Mouse (Mus musculus): ENCODE results near the gene Fam133b. TPM values are rescaled to one million over a fixed set of nuclear protein-coding genes. Genes with fewer than 3 reads are reported as not detected.
"Not testable (repeated sequence)": the region's sequence is repeated elsewhere in the genome, so short reads cannot be mapped to it uniquely, and the experiment has no call there.

The Fam133b gene
- polyA plus RNA-seq, 1 experiment, result 25.4 TPM

DNA sequence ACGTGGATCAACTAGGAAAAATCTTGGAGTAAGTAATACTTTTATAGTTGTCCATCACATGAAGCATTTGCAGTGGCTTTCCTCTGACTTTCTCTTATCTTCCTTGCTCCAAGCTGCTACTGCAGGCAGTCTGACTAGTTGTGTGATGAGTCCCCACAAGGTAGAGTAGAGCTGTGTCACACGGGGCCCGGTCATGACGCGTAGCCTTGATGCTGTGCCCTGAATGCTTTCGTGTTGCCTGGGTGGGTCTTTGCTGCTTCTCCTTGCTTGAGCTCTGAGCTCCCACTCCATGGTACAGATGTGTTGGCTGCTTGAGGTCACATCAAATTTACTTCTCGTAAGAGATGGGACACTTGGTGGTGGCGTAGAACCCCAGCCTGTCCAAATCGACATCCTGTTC is 28.2 kb upstream of the Fam133b start:
- H3K4me1 ChIP-seq (ENCODE audit: control insufficient read depth, insufficient read depth, low read length), result peaks cover 1% of the 10 kb centered on the region; the same call in 1 of the 2 replicates
- no peak overlapping the region for H3K27ac ChIP-seq (ENCODE audit: insufficient read depth, low read length)
- TF ChIP-seq POLR2A (IDR thresholded peaks at IDR 0.05; ENCODE audit: extremely low read depth, insufficient read depth, low read length) (no peak), CTCF (IDR thresholded peaks at IDR 0.05; ENCODE audit: extremely low read depth, insufficient read depth, low read length) (no peak)
- no peak overlapping the region for H3K4me3 ChIP-seq (ENCODE audit: insufficient read depth, low read length)

DNA sequence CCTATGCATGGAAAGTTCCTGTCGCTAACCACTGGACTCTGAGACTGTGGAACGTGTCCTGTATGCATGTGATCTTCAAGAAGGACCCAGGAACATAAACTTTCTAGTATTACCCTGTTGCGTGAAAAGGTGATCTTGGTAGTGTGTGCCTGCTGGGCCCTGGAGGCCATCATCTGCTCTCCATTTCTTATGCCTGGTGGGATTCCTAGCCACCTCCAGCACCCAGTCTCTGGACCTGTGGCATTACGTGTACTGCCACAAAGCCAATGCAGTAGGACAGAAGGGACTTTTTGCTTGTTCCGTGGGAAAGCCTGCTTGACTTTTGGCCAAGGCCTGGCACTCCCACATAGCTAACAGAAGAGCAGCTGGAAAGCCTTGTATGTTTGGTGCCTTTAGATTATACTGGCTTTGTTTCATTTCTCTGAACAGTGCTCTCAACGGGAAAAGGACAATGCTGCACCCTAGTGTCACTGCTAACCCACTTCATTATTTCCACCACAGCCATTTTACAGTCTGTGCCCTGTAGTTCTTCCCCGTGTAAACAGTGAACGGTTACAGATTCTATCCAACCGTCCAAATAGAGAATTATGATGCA is 27.1 kb upstream of the Fam133b start:
- Histone ChIP-seq H3K4me1 (ENCODE audit: control insufficient read depth, insufficient read depth, low read length) (no peaks in the 10 kb centered on the region; the same call in 1 of the 2 replicates), H3K27ac (ENCODE audit: insufficient read depth, low read length) (no peak overlapping the region), H3K4me3 (ENCODE audit: insufficient read depth, low read length) (no peak overlapping the region)
- peak; percentile 67 for TF ChIP-seq CTCF (IDR thresholded peaks at IDR 0.05; ENCODE audit: extremely low read depth, insufficient read depth, low read length)
- no peak for TF ChIP-seq POLR2A (IDR thresholded peaks at IDR 0.05; ENCODE audit: extremely low read depth, insufficient read depth, low read length)

DNA sequence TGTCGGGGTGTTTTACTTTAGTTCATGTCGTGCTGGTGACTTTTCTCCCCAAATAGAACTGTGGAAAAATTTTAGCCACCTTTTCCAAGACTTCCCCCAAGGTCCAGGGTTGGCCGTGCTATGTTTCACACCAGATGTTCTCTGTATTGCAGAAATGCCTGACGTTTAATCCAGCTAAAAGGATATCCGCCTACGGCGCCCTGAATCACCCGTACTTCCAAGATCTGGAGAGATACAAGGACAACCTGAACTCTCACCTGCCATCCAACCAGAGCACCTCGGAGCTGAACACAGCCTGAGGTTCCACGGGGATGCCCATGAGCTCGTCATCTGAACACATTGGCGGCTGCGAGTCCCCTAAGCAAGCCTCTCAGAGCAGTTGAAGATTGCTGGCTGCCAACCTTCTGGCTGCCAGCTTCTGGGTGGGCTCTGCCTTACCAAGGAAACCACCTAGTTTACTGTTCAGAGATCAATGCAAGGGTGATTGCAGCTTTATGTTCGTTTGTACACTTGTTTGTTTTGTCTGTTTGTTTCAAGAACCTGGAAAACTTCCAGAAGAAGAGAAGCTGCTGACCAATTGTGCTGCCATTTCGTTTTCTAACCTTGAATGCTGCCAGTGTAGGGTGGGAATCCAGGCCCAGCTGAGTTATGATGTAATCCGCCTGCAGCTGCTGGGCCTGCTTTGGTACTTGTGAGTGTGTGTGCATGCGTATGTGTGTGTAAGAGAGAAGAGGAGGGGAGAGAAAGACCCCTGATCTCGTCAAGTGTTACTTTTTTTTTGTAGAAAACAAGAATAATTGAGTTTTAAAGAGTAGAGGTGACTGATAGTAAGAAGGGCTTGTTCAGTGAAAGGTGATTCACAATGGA is 22.9 kb upstream of the Fam133b start:
- H3K27ac ChIP-seq (ENCODE audit: insufficient read depth, low read length), result no peak overlapping the region
- H3K4me3 ChIP-seq (ENCODE audit: insufficient read depth, low read length), result no peak overlapping the region
- H3K4me1 ChIP-seq (ENCODE audit: control insufficient read depth, insufficient read depth, low read length), result peaks cover 2% of the 10 kb centered on the region
- TF ChIP-seq CTCF (IDR thresholded peaks at IDR 0.05; ENCODE audit: extremely low read depth, insufficient read depth, low read length) (no peak), POLR2A (IDR thresholded peaks at IDR 0.05; ENCODE audit: extremely low read depth, insufficient read depth, low read length) (no peak)

DNA sequence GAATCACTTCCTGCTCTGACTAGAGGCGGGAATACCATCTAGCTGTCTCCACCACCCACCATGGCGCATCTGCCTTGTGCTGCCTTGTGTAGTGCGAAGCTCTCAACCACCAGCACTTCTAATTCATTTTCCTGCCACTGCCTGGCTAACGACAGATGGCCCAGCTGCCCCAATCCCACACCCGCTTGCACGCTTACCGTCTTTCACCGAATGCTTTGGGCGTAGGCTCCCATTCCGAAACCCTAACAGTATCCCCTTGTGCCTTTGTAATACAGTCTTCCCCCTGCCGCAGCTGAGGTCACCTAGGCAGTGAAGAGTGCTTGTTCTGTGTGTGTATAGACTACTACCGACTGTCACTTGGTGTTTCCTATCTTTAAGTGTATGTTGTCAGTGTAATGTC is 21.9 kb upstream of the Fam133b start:
- no peak for TF ChIP-seq POLR2A (IDR thresholded peaks at IDR 0.05; ENCODE audit: extremely low read depth, insufficient read depth, low read length)
- no peak for TF ChIP-seq CTCF (IDR thresholded peaks at IDR 0.05; ENCODE audit: extremely low read depth, insufficient read depth, low read length)
- no peak overlapping the region for H3K4me3 ChIP-seq (ENCODE audit: insufficient read depth, low read length)

DNA sequence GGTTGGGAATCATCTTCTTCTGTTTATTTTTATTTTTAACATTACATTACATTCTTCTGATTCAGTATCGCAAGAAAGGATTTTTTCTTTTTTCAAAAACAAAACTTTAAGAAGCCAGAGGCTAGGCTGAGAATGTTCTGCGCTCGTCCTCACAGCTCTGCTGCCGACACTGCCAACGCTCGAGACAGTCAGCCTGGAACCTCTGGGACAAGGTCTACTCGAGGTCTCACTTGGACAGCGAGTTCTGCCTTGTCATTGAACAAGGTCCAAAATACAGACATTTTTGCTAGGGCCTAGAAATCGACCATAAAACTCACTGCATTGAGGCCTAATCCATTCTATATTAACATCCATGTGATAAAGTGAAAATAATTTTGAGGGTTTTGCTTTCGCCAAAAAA is 20.8 kb upstream of the Fam133b start:
- peaks cover 2% of the 10 kb centered on the region for H3K4me1 ChIP-seq (ENCODE audit: control insufficient read depth, insufficient read depth, low read length)
- TF ChIP-seq POLR2A (IDR thresholded peaks at IDR 0.05; ENCODE audit: extremely low read depth, insufficient read depth, low read length), result no peak
- no peak for TF ChIP-seq CTCF (IDR thresholded peaks at IDR 0.05; ENCODE audit: extremely low read depth, insufficient read depth, low read length)
- no peak overlapping the region for H3K27ac ChIP-seq (ENCODE audit: insufficient read depth, low read length)
- no peak overlapping the region for H3K4me3 ChIP-seq (ENCODE audit: insufficient read depth, low read length)

More for the DNA sequence above, 21.9 kb upstream of the Fam133b start:
- Histone ChIP-seq H3K4me1 (ENCODE audit: control insufficient read depth, insufficient read depth, low read length) (peaks cover 2% of the 10 kb centered on the region), H3K27ac (ENCODE audit: insufficient read depth, low read length) (no peak overlapping the region)

DNA sequence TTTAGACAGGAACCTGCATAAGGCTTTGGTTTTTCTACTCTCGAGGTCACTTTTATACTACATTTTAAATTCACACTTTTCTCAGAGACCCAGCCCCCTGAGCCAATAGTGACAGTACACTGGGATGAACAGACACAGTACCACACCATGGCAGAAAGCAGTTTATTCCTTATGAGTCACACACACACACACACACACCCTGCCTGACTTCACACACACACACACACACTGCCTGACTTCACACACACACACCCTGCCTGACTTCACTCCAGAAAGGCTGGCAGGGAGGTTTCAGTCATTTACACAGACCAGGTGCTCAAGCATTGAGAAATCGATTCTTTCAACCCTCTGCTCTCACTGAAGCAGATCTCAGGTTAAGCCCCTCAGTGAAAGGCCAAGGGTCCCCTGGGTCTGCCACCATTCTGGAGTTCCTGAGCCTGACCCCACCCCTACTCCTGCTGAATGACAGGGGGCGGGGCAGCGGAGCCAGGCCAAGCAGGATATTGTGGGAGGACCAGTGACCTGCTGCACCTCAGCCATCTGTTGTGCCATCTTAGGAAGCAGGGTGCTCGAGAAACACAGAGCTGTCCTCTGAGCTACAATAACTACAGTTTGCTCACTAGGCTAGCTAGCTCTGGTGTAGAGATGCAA is 16.5 kb upstream of the Fam133b start:
- no peak overlapping the region for H3K27ac ChIP-seq (ENCODE audit: insufficient read depth, low read length)
- no peaks in the 10 kb centered on the region for H3K4me1 ChIP-seq (ENCODE audit: control insufficient read depth, insufficient read depth, low read length)
- H3K4me3 ChIP-seq (ENCODE audit: insufficient read depth, low read length), result no peak overlapping the region
- TF ChIP-seq POLR2A (IDR thresholded peaks at IDR 0.05; ENCODE audit: extremely low read depth, insufficient read depth, low read length), result no peak
- TF ChIP-seq CTCF (IDR thresholded peaks at IDR 0.05; ENCODE audit: extremely low read depth, insufficient read depth, low read length), result no peak

DNA sequence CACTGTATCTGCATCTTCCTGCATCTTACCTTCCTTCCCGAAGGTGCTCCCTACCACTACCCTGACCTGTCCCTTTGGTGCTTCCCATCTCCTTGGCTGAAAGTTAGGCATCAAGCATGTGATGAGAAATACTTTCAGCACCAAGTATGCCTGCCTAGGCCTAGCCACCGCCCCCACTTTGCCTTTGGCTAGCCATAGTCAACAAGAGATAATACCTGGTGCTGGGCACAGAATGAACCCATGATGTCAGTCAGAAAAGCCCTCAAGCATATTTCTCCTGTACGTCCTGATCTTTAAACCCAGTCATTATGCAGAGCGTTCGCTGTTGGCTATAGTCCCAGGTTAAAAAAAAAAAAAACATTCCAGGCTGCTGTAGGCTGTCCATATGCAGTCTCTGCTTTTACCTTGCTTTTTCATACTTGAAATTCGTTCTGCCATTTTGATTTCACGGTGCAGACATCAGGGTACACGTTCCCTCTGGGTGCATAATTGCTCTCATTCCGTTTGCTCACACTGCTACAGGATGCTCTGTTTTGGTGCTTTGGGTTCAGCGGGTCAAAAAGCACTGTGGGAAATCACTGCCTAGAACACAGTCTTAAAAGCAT is 13.9 kb upstream of the Fam133b start:
- no peaks in the 10 kb centered on the region for H3K4me1 ChIP-seq (ENCODE audit: control insufficient read depth, insufficient read depth, low read length)
- TF ChIP-seq CTCF (IDR thresholded peaks at IDR 0.05; ENCODE audit: extremely low read depth, insufficient read depth, low read length) (no peak), POLR2A (IDR thresholded peaks at IDR 0.05; ENCODE audit: extremely low read depth, insufficient read depth, low read length) (no peak)
- no peak overlapping the region for H3K27ac ChIP-seq (ENCODE audit: insufficient read depth, low read length)
- H3K4me3 ChIP-seq (ENCODE audit: insufficient read depth, low read length), result no peak overlapping the region

DNA sequence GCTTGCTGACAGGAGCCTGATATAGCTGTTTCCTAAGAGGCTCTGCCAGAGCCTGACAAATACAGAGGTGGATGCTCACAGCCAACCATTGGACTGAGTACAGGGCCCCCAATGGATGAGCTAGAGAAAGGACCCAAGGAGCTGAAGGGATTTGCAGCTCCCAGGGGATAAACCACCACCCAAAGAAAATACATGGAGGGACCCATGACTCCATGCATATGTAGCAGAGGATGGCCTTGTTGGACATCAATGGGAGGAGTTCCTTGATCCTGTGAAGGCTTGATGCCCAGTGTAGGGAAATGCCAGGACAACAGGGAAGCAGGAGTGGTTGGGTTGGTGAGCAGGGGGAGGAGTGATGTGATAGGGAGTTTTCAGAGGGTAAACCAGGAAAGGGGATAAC is 11.6 kb upstream of the Fam133b start:
- not testable (repeated sequence) for H3K4me3 ChIP-seq (ENCODE audit: insufficient read depth, low read length)

DNA sequence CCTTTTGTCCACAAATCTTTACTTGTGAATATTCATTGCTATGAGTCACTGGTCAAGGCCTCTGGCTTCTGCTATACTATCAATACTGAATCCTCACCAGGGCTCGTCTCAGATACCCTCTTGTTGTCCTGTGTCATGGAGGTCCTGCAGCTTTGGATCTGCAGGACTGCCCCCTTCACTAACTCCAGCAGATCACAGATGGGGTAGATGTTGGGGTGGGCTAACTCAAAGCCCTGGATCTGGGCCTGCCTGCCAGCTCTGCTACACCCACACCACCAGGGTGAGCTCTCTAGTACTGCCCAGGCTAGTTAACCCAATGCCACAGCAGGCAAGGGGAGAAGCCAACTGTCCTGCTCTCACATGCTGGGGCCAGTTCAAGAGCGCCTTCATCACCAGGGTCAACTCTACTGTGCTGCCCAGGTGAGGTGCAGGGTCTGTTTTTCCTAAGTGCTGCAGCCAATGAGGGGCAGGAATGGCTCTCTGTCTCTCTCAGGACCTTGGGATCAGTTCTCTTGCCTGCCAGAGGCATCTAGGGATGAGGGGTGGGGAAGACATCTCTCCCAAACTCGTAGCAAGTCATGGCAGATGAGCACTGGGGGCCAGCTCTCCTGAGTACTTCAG is 6.9 kb upstream of the Fam133b start:
- Histone ChIP-seq H3K4me1 (ENCODE audit: control insufficient read depth, insufficient read depth, low read length) (no peaks in the 10 kb centered on the region), H3K27ac (ENCODE audit: insufficient read depth, low read length) (no peak overlapping the region), H3K4me3 (ENCODE audit: insufficient read depth, low read length) (no peak overlapping the region)
- TF ChIP-seq POLR2A (IDR thresholded peaks at IDR 0.05; ENCODE audit: extremely low read depth, insufficient read depth, low read length), result no peak
- no peak for TF ChIP-seq CTCF (IDR thresholded peaks at IDR 0.05; ENCODE audit: extremely low read depth, insufficient read depth, low read length)

More for the DNA sequence above, 11.6 kb upstream of the Fam133b start:
- H3K27ac ChIP-seq (ENCODE audit: insufficient read depth, low read length); H3K4me1 ChIP-seq (ENCODE audit: control insufficient read depth, insufficient read depth, low read length): not testable (repeated sequence)

All from cortical plate, adult 2 months (tissue).